Mouse (Mus musculus) megakaryocyte, embryonic 14.5 days (primary cell): ENCODE measurements at regions not wholly inside any gene's neighbourhood (a gene's known extent, or its start where the extent isn't known, plus 50 kb on each side); places are given as distances from the start of the nearest gene placed in this dataset.

ENCODE experiments used
- FLI1 ChIP-seq: IDR thresholded peaks from 2 replicates; pipeline ENCODE4 v1.6.1; 2012; ENCODE audit warnings: low read length, inconsistent platforms, mixed read lengths
- GATA1 ChIP-seq: IDR thresholded peaks from 3 replicates; pipeline ENCODE4 v1.6.1; 2012; ENCODE audit warnings: mixed read lengths, low read length, inconsistent platforms, borderline replicate concordance

- TF ChIP-seq GATA1 (no peak), FLI1 (no peak)
Measured at GRCm38 (mm10) chr12:10256385-10256784, 113.4 kb upstream of the Nt5c1b start.
